Mouse (Mus musculus) left cerebral cortex, postnatal 36 days (tissue): ENCODE data around the gene Tnfsf13. TPM values are rescaled to one million over a fixed set of nuclear protein-coding genes. Genes with fewer than 3 reads are reported as not detected.
"Not testable (repeated sequence)": the region's sequence is repeated elsewhere in the genome, so short reads cannot be mapped to it uniquely, and the experiment has no call there.

Experiments
- DNase-seq, 2 experiments: peaks; one replicate each; pipeline ENCODE4 v3.0.0; 2021 to 2022; ENCODE audit warnings: low spot score in 2 of 2, mixed read lengths in 1 of 2
- intact Hi-C: fragments of 180-260 bp; cut with DNase I; formaldehyde crosslinking; loops from one replicate; pipeline ENCODE4 v1.15.1; 2025
- total RNA-seq, 2 experiments: library from RNA; stranded (reverse); gene quantifications; 2 replicates each; pipeline ENCODE4 v1.2.3; 2021

Tnfsf13 gene
- total RNA-seq, 2 experiments from 2014 or later = 2.3 to 2.6 TPM

DNA sequence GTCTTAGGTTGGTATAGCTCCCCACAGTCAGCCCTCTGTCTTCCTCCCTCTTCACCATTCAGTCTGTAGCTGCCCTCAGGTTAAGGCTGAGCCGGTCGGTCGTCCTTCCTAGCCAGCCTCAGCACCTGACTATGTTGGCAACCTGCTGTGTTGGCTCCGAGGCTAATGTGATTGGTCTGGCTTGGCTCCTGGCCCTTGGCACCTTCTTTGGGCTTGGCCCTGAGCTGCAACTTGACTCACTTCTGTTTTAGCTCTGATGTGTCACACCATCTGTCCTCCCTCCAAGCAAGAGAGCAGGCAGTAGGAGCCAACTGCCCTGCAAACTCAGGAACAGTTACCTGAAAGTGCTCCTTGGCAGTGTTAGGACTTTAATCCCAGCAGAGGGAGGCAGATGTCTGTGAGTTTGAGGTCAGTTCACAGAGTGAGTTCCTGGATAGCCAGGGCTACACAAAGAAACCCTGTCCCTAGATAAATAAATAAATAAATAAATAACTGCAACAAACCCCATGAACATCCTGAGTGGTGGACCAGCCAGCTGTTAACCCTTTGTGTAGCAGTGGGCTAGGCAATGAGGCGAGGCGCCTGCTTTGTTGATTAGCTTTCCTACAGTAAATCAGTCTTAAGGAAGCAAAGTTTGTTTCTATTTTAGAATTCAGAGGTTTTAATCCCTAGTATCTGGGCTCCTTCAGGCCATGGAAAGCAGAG lies 21.3 kb upstream of the Tnfsf13 start:
- peak in 1 of 2 experiments; percentile 39 for DNase-seq
- intact Hi-C loops = no loop called here

GRCm38 (mm10) chr11:69704613-69705010 lies 19.0 kb upstream of the Tnfsf13 start:
- no peak for DNase-seq
- intact Hi-C loops = no loop called here

GRCm38 (mm10) chr11:69703814-69704612 lies 18.4 kb upstream of the Tnfsf13 start:
- intact Hi-C loops = no loop called here
- DNase-seq = no peak

- intact Hi-C loops = not testable (repeated sequence)
Measured at GRCm38 (mm10) chr11:69703381-69703780, 17.8 kb upstream of the Tnfsf13 start.

GRCm38 (mm10) chr11:69702886-69703285 lies 17.3 kb upstream of the Tnfsf13 start:
- intact Hi-C loops = not testable (repeated sequence)

More at GRCm38 (mm10) chr11:69703381-69703780, 17.8 kb upstream of the Tnfsf13 start:
- DNase-seq = not testable (repeated sequence)

DNA sequence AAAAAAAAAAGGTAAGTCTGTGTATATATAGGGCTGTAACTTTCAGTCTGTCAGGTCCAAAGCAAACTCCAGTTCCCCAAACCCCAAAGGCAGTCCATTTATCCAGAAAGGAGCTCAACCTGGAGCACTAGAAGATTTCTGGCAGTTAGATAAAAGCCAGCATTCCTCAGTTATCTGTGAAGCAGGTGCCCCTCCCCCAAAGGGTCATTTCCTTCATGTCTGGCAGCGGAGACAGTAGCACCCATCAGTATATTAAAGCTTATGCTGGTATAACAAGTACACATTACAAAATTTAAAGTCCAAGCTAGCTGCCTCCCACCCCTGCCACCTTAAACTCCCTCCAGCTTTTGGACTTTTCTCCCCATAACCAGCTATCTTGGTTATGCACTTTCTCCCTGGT lies 14.0 kb upstream of the Tnfsf13 start:
- intact Hi-C loops = no loop called here
- no peak for DNase-seq

More at GRCm38 (mm10) chr11:69702886-69703285, 17.3 kb upstream of the Tnfsf13 start:
- DNase-seq = not testable (repeated sequence)

DNA sequence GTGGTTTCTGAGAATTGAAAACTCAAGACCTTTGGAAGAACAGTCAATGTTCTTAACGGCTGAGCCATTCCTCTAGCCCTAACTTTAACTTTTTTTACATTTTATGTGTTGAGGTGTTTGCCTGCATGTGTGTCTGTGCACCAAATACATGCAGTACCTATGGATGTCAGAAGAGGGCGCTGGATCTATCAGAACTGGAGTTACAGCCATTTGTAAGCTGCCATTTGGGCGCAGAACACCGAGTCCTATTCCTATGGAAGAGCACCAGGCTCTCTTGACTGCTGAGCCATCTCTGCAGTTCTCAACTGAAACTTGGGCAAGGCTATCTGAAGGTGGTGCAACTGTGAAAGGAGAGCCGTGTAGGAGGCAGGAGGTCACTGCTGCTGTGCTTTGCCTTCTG lies 13.0 kb upstream of the Tnfsf13 start:
- intact Hi-C loops = no loop called here
- no peak for DNase-seq

- intact Hi-C loops = no loop called here
- DNase-seq = no peak
Measured at GRCm38 (mm10) chr11:69697396-69697795, 11.8 kb upstream of the Tnfsf13 start.

DNA sequence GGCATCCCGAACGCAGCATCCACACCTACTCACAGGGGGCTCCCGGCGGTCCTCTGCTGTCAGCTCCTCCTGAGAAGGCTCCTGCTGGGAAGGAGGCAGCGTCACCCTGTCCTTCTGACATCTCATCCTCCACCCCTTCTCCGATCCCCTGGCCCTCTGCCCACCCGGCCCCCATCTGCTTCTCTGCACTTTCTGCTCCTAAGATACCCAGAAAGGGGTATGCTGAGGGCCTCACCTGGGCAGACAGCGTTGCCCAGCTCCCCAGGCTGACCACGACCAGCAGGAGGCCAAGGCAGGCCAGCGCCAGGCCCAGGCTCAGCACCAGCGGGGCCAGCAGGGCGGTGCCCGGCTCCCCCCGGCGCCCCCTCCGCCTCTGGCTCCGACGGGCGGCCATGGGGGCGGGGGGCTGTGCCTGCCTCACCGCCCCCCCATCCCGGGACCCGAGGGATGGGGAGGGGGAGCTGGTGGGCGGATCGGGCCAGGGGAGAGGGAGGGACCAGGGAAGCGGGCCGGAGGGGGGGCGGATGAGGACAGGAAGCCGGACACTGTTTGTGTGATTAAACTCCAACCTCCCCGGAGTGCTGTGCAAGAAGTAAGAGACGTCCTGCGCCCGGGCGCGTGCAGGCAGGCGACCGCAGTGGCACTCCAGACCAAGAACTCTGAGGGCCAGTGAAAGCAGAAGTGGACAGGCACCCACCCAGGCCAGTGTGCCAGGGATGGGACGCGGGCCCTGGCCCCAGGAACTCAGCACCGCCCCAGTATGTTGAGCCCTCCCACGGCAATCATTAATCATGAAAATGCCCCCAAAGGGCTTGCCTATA lies 10.0 kb upstream of the Tnfsf13 start, which contains the start of the genes Tnfsf12 and Tnfsfm13:
TSS of gene Tnfsf12 (minus strand) at position 489 of the 821 bp plus-strand sequence.
TSS of gene Tnfsfm13 (minus strand) at position 738 of the 821 bp plus-strand sequence.
- DNase-seq = peak in 1 of 2 experiments; percentile 26
- intact Hi-C loops = no loop called here

DNA sequence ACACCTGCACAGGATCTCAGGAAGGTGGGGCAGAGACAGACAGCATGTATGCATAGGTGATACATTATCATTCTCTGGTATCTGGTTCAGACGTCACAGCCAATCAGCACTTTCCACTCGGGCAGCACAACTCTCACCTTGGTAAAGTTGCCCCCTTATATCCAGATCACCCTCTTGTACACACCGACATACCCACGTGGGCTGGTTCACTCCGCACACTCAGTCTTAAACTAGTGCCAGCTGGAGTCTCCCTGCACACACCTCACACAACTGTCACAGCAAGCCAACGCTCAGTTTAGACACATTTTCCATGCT lies 9.4 kb upstream of the Tnfsf13 start:
- peak; percentile 52 to 58 for DNase-seq

GRCm38 (mm10) chr11:69693421-69693965 lies 7.9 kb upstream of the Tnfsf13 start:
- no peak for DNase-seq
- intact Hi-C loops = no loop called here

More for the DNA sequence above, 9.4 kb upstream of the Tnfsf13 start:
- intact Hi-C loops = no loop called here

DNA sequence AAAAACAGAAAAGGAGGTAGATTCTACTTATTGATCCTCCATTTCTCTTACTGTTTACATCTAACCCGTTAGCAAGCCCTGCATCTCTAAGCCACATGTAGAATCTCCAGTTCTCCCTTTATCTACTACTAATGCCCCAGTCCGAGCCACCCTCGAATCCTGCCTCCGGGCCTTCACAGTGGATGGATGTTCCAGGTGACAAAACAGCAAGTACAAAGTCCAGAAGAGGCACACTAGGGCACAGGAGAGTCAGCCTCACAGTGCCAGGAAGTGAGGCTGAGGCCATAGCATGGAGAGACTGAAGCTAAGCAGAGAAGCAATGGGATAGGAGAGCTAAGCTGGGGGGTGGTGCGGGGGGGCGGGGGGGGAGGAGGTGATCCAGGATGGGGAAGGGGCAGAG lies 7.3 kb upstream of the Tnfsf13 start:
- intact Hi-C loops = no loop called here
- DNase-seq = no peak

- no peak for DNase-seq
- intact Hi-C loops = no loop called here
Measured at GRCm38 (mm10) chr11:69692196-69692811, 6.7 kb upstream of the Tnfsf13 start.

- DNase-seq = no peak
- intact Hi-C loops = no loop called here
Measured at GRCm38 (mm10) chr11:69689891-69690290, 4.3 kb upstream of the Tnfsf13 start.

DNA sequence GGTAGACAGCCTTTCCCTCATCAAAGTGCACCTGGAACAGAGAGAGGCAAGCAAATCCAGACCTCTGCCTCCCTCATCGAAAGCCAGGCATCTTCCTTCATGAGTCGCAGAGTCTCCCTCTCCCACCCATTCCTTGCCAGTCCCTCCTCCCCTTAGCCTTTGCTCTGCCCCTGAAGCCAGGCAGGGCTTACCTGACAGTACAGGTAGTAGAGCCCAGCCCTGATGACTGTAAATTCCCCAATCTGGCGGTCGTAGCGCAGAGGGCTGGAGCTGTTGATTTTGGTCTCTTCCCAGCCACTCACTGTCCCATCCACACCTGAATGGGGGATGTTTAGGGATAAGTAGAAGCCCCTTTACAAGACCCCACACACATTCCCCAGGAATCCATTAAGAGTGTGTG lies 1.5 kb upstream of the Tnfsf13 start:
- intact Hi-C loops = no loop called here
- DNase-seq = no peak

DNA sequence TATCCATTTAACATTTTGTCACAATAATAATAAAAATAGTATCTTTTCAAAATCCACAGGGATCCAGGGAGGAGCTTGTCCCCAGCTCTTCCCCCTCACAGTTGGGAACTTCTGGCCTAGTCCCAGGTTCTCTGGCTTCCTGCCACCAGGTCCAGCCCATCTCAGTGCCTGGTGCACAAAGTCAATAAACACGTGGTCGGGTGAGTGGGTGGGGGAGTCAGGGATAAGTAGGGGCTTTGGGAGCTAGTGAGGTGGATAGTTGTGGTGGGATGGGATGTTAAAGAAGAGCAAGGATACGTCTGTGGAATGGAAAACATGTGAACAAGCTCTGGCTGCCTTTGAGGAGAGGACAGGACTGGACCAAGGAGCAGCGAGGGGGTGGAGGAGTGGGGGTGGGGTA lies 793 bp upstream of the Tnfsf13 start:
- intact Hi-C loops = no loop called here
- peak in 1 of 2 experiments; percentile 41 for DNase-seq

DNA sequence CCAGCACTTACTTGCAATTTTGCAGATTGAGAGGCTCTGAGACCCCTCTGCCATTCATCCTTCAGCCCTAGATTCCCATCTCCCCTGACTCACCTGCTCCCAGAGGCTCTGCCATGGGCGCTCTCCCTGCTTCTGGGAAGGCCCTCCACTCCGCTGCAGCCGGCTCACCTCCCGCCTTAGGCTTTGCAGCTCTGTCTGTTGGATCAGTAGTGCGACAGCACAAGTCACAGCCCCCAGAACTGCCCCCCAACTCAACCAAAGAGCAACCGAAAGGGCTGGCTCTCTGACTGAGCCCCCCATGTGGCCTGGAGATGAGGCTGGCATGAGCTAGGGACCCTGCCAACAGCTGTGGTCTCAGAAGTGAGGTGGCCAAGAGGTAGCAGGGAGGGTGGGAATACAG lies 648 bp downstream of the Tnfsf13 start:
- DNase-seq = no peak
- intact Hi-C loops = loop anchor here (5.0 kb wide), 1 partner anchor 217 kb away; the partner anchor contains the start of genes 2810408A11Rik and Neurl4

DNA sequence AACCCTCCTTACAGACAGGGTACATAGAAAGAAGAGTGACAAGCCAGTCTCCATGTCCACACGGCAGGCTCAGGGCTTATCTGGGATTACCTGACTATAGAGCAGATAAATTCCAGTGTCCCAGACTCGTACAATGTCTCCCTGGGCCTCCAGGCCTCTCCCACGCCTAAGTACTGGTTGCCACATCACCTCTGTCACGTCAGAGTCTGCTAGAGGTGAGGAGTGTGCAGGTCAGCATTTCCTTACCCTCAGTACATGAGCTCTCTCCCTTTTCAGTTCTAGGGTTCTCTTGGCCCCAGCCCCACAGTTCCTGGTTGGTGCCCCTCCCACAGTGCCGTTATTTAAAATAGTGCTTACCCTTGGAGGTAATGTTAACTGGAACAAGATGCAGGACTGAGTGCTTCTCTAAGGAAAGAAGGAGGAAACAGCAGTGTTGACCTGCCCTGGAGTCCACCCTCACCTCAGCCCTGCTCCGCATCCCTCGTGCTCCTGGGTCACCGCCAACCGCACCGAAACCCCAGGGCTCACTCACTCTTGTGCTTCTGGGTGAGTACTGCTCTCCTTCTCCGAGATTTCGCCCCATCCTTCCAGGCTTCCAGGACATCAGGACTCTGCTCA lies 1.3 kb downstream of the Tnfsf13 start:
- intact Hi-C loops = loop anchor here (5.0 kb wide), 1 partner anchor 218 kb away; the partner anchor contains the start of genes 2810408A11Rik and Neurl4

DNA sequence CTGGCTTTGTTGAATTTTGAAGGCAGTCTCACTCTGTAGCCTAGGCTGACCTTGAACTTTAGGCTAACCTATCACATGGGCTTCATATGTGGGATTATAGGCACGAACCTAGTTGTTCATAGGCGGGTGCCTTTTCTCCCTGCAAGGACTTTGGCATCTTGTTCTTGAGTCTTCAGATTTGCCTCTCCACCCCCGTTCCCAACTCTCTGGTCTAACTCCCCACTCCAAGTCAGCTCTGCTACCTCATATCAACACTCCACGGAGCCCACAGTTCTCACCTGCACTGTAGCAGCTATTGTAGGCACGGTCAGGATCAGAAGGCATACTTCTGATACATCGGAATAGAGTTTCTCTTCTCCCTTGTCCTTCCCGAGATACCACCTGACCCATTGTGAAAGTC lies 2.0 kb downstream of the Tnfsf13 start:
- DNase-seq = no peak
- intact Hi-C loops = loop anchor here (2.0 to 5.0 kb wide), 2 partner anchors 33 to 219 kb away; partner anchors contain the start of genes 2810408A11Rik and Neurl4

More for the DNA sequence above, 1.3 kb downstream of the Tnfsf13 start:
- no peak for DNase-seq
